Mouse (Mus musculus) urinary bladder, postnatal 25 days (tissue): Measurements from ENCODE around the gene Cox17.

Experiments used
- DNase-seq: peaks from one replicate; pipeline ENCODE4 v3.0.0; 2022; ENCODE audit warnings: low spot score

Cox17 gene

GRCm38 (mm10) chr16:38395060-38395730 lies 48.4 kb downstream of the Cox17 start:
- DNase-seq = no peak

DNA sequence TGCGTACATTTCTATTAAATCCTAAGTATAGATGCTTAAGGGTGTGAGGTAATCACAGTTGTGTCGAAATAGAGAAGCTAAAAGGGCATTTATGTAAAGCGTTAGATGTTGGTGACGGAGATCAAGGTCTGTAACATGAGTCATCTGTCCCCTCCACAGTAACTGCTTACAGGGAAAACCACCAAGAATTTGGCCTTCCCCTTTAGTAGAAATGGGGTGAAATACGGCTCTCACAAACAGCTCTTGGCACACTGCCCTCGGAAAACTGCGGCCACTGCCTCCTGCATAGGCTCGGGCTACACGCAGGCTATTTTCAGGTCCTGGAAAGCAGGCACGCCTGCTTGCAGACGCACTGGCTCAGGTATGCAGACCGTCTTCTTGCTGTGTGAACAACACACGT lies 49.4 kb downstream of the Cox17 start:
- DNase-seq = peak; percentile 62

DNA sequence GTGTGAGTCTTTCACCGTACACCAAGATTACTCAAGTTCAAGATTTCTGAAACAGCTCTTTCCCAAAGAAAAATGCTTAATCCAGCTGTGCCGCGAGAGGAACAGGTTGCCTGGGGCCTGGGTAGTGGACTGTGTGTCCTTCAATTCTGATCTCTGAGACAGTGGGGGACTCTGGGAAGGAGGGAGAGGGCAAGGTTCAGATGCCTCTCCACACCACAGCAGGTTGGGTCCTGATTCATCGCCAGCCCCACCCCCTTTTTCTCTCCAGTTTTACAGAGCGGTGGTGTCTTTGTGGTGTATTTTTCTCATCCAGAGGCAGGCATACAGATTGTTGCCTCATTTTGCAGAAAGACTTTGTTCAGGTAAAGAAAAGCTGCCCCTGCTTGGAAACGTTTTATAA lies 51.5 kb downstream of the Cox17 start:
- no peak for DNase-seq

- DNase-seq = no peak
Observed at GRCm38 (mm10) chr16:38399076-38399475, 52.3 kb downstream of the Cox17 start.

GRCm38 (mm10) chr16:38399531-38400231 lies 52.9 kb downstream of the Cox17 start:
- no peak for DNase-seq

DNA sequence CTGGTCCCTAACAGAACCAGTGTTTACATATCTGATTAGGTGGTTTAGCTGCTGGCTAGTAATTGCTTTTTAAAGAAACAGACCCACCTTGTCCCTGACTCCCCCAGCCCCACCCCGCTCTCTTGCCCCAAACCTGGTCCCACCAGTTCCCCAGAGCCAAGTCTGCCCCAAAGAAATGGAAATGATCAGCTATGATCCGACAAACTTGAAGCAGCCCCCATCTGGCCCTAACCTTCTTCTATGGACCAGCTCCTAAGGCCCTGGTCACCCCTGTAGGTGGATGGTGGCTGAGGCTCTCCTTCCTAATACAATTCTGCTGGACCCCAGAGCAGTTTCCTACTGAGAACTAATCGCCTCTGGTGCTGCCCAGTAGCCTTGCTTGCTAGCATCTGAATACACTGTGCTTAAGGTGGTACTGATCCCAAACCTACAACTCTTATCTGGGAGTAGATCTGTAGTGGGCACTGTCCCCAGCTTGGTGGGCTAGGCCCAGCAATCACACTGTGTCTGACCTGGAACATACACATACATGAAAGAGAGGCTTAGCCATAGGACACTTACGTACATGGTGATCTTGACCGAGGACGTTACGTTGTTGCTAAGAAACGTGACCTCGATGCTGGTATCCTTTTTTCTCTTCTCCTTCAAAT lies 53.6 kb downstream of the Cox17 start:
- DNase-seq = no peak

DNA sequence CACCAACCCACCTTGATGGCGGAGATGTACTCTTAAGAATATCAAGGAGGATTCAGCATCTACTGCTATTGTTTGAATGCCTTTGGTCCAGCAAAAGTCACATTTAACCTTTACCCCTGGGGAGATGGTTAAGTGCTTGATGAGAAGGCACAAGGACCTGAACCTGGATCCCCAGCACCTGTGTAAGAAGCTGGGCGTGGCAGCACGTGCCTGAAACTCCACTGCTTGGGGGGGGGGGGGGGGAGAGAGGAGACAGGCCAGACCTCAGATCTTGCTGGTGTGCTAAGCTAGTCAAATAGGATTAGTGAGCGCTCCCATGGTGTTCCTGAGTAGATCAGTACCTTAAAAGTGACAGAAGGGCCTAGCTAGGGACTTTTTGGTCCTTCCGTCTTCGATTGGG lies 54.7 kb downstream of the Cox17 start:
- DNase-seq = no peak
